Mouse (Mus musculus): ENCODE results near the gene Gm42372. TPM values are rescaled to one million over a fixed set of nuclear protein-coding genes. Genes with fewer than 3 reads are reported as not detected.
A peak's percentile ranks its signal among the peaks of the same experiment; 100 is the strongest.

Gene Gm42372
- total RNA-seq, 2 experiments from 2014 or later = not detected

DNA sequence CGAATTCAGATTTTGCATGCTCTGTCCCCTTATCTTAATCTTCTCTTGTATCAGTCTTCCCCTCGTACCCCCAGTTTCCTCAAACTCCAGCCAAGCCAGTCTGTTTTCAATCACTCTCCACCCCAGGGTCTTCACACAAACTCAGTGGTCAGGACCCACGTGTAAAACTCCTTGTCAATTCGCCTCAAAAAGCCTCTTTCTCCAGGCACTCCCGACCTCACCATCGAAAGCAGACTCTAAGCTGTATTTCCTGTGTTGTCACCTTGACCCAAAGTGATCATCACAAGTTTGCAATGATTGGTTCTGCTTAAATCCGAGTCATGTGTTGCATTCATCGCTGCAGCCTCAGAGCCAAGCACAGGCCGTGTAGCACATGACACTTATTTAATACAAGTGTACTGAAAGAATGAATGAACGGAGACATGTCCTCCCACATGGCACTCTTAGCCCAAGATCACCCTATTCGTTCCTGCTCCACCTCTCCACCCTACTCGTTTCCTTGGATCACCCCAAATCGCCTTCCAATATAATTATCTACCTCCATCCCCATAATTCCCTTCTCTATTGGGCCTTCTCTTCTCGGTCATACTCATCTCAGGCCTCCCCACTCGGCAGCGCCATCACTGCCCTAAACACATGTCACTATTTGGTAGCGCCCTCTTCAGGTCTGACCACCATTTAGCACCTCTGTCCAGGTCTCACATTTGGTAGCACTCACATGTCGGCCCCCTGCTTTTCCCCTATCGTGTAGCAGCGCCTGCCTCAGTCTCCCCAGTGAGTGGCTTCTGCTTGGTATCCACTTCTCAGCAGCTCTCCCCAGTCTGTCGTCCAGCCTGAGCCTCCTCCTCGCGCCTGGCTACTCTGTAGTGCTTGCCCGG lies 44.1 kb downstream of the Gm42372 start:
- peak; percentile 70 for ATAC-seq (replicated peaks; ENCODE audit: low FRiP score, poor library complexity, severe bottlenecking)

DNA sequence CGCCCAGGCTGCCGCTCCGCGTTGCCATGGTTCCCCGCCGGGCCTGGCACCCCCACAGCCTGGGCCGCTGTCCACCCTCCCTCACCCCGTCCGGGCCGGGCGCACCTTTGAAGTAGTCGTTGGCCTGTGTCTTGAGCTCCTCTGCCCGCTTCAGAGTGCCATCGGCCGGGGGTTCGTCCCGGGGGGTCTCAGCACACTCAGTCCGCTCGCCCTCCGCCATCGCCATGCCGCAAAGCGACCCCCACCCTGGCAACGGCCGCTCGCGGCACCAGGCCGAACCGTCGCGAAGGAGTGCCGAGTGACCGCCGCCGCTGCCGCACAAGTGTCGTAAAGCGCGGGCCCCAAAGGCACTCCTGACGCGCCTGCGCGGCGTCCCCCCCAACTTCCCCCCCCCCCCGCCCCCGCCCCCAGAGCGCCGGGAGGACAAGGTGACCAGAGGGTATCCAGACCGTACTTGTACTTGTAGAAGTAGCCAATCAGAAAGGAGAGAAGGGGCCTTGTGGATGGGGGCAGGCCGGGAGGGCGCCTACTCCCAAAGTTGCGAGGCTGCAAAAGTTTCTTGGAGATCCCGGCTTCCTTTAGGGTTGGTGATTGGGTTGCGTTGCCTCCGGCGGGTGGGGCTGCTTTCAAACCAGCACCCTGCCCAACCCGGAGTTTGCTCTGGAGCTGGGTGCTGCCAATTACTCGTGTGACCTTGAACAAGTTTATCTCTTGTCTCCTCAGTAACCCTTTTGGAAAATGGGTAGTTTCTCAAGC lies 44.9 kb downstream of the Gm42372 start, which contains the start of gene Ppp5c:
Gene Ppp5c, minus strand, starts transcription at position 337 of the 756 bp plus-strand sequence.
- ATAC-seq (replicated peaks; ENCODE audit: low FRiP score, poor library complexity, severe bottlenecking) = peak; percentile 67

DNA sequence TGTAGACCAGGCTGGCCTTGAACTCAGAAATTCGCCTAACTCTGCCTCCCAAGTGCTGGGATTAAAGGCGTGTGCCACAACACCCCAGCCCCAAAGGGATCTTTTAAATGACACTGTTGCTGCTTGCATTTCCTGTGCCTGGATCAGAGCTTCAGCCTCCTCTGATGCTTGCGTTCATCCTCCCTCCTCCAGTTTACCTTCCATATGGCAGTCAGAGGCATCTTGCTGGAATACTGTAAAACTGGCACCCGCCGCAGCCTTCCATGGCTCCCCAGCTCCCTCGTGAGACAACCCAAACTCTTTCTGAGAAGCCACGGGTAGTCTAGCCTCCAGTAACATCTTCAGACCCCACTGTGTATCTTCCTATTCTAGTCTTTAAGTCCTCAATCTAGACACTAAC lies 46.0 kb downstream of the Gm42372 start:
- ATAC-seq (replicated peaks; ENCODE audit: low FRiP score, poor library complexity, severe bottlenecking) = no peak

DNA sequence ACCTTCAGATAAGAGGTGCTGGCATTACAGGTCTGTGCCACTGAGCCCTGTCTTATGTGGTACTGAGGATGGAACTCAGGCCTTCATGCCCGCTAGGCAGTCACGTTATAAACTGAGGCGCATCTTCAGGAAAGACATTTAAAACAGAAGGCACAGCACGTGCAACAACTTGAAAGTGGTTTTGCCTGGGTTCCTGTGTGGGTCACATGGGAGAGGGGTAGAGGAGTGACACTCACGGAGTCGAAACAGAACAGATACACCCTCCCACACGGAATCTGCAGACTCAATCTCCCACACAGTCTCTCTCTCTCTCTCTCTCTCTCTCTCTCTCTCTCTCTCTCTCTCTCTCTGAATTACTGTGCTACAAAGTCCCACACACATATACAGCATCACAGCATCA lies 47.4 kb downstream of the Gm42372 start:
- ATAC-seq (replicated peaks; ENCODE audit: low FRiP score, poor library complexity, severe bottlenecking) = no peak

Other genes starting within 250 kb of the Gm42372 start
- gene Ap2s1, start 244.7 kb upstream of the Gm42372 start, total RNA-seq (2015; ENCODE audit: low replicate concordance) = 46.5 and 57.5 TPM in 2 replicates
- gene Ap2s1, start 244.7 kb upstream of the Gm42372 start, total RNA-seq (2017; ENCODE audit: low replicate concordance) = 19.8 and 25.9 TPM in 2 replicates
- gene Slc1a5, start 201.7 kb upstream of the Gm42372 start, total RNA-seq (2015; ENCODE audit: low replicate concordance) = 655 and 701 TPM in 2 replicates
- 713 and 810 TPM in 2 replicates for gene Slc1a5, start 201.7 kb upstream of the Gm42372 start, total RNA-seq (2017; ENCODE audit: low replicate concordance)
- gene Strn4, start 167.2 kb upstream of the Gm42372 start, total RNA-seq (2015; ENCODE audit: low replicate concordance) = 21.5 and 22.4 TPM in 2 replicates
- 34.3 and 69.7 TPM in 2 replicates for gene Strn4, start 167.2 kb upstream of the Gm42372 start, total RNA-seq (2017; ENCODE audit: low replicate concordance)
- 2.5 and 4.2 TPM in 2 replicates for gene Fkrp, start 166.4 kb upstream of the Gm42372 start, total RNA-seq (2015; ENCODE audit: low replicate concordance)
- 3.1 and 8.0 TPM in 2 replicates for gene Fkrp, start 166.4 kb upstream of the Gm42372 start, total RNA-seq (2017; ENCODE audit: low replicate concordance)
- gene Prkd2, start 140.2 kb upstream of the Gm42372 start, total RNA-seq (2015; ENCODE audit: low replicate concordance) = 4.6 and 18.8 TPM in 2 replicates
- 2.5 and 5.1 TPM in 2 replicates for gene Prkd2, start 140.2 kb upstream of the Gm42372 start, total RNA-seq (2017; ENCODE audit: low replicate concordance)
- gene Dact3, start 107.8 kb upstream of the Gm42372 start, total RNA-seq (2015; ENCODE audit: low replicate concordance) = not detected in 2 replicates
- gene Dact3, start 107.8 kb upstream of the Gm42372 start, total RNA-seq (2017; ENCODE audit: low replicate concordance) = not detected in 2 replicates
- not detected in 2 replicates for gene Gng8, start 91.3 kb upstream of the Gm42372 start, total RNA-seq (2015; ENCODE audit: low replicate concordance)
- gene Gng8, start 91.3 kb upstream of the Gm42372 start, total RNA-seq (2017; ENCODE audit: low replicate concordance) = not detected in 2 replicates
- 1.3 and 6.7 TPM in 2 replicates for gene Ptgir, start 76.6 kb upstream of the Gm42372 start, total RNA-seq (2015; ENCODE audit: low replicate concordance)
- 1.5 and 1.8 TPM in 2 replicates for gene Ptgir, start 76.6 kb upstream of the Gm42372 start, total RNA-seq (2017; ENCODE audit: low replicate concordance)
- 41.1 and 44.1 TPM in 2 replicates for gene Calm3, start 59.0 kb upstream of the Gm42372 start, total RNA-seq (2015; ENCODE audit: low replicate concordance)
- gene Calm3, start 59.0 kb upstream of the Gm42372 start, total RNA-seq (2017; ENCODE audit: low replicate concordance) = 157 and 162 TPM in 2 replicates
- not detected in 2 replicates for gene Pnmal2, start 38.4 kb upstream of the Gm42372 start, total RNA-seq (2015; ENCODE audit: low replicate concordance)
- not detected in 2 replicates for gene Pnmal2, start 38.4 kb upstream of the Gm42372 start, total RNA-seq (2017; ENCODE audit: low replicate concordance)
- not detected in 2 replicates for gene Pnmal1, start 23.4 kb upstream of the Gm42372 start, total RNA-seq (2015; ENCODE audit: low replicate concordance)
- not detected in 2 replicates for gene Pnmal1, start 23.4 kb upstream of the Gm42372 start, total RNA-seq (2017; ENCODE audit: low replicate concordance)
- gene Ccdc8, start 9.6 kb downstream of the Gm42372 start, total RNA-seq (2015; ENCODE audit: low replicate concordance) = 0.19 TPM in 1 of 2 replicates, not detected in the other
- 0.14 and 1.0 TPM in 2 replicates for gene Ccdc8, start 9.6 kb downstream of the Gm42372 start, total RNA-seq (2017; ENCODE audit: low replicate concordance)
- 14.0 and 21.3 TPM in 2 replicates for gene Ppp5c, start 44.8 kb downstream of the Gm42372 start, total RNA-seq (2015; ENCODE audit: low replicate concordance)
- 10.6 and 18.9 TPM in 2 replicates for gene Ppp5c, start 44.8 kb downstream of the Gm42372 start, total RNA-seq (2017; ENCODE audit: low replicate concordance)
- 0.42 and 0.58 TPM in 2 replicates for gene Hif3a, start 79.3 kb downstream of the Gm42372 start, total RNA-seq (2015; ENCODE audit: low replicate concordance)
- 0.17 TPM in 1 of 2 replicates, not detected in the other for gene Hif3a, start 79.3 kb downstream of the Gm42372 start, total RNA-seq (2017; ENCODE audit: low replicate concordance)
- not detected in 2 replicates for gene Psg16, start 91.0 kb downstream of the Gm42372 start, total RNA-seq (2015; ENCODE audit: low replicate concordance)
- not detected in 2 replicates for gene Psg16, start 91.0 kb downstream of the Gm42372 start, total RNA-seq (2017; ENCODE audit: low replicate concordance)
- not detected in 2 replicates for gene Ceacam3, start 167.2 kb downstream of the Gm42372 start, total RNA-seq (2015; ENCODE audit: low replicate concordance)
- gene Ceacam3, start 167.2 kb downstream of the Gm42372 start, total RNA-seq (2017; ENCODE audit: low replicate concordance) = 0.28 TPM in 1 of 2 replicates, not detected in the other
- not detected in 2 replicates for gene Psg29, start 220.4 kb downstream of the Gm42372 start, total RNA-seq (2015; ENCODE audit: low replicate concordance)
- not detected in 2 replicates for gene Psg29, start 220.4 kb downstream of the Gm42372 start, total RNA-seq (2017; ENCODE audit: low replicate concordance)